Mouse (Mus musculus) spleen, embryonic (tissue): Measurements from ENCODE around the gene Mrps9.

Source experiments
- CTCF ChIA-PET: fragments of 350-600 bp; sonication (Branson Sonifier 250); formaldehyde crosslinking; loops from one replicate; lab custom pipeline; 2022; lab: Charles Lee

Gene Mrps9

DNA sequence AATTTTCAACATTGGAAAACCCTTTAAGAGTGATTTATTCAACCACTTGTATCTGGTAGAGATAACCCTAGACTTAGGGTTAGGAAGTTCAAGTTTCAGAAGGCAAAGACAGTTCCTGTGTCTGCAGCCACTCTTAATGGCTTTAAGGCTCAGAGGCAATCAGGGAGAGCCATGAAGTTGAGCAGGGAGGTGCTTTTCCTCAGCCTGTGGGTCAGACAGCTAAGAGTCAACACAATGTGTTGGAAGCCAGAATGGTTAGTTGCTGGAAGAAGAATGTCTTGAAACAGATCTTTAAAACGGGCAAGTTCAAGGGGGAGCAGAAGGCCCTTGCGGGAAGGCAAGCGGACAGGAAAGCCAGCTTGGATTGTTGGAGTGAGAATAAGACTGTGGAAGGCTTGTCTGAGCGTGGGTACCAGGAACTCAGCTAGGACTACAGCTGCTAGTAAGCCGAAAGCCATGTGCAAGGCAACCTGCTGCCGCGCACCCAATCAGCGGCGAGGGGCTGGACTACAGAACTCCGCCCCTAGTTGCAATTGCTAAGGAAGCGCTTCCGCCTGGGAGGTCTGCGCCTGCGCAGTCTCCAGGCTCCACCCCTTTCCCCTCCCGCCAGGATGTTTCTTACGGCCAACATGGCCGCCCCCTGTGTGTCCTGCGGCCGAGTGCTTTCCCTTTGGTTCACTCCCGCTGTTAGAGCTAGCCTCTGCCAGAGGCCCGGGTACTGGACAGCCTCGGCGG, at the start of gene Mrps9:
TSS of gene Mrps9 (plus strand) at position 571 of the 735 bp plus-strand sequence.
- CTCF ChIA-PET: no interaction called here

DNA sequence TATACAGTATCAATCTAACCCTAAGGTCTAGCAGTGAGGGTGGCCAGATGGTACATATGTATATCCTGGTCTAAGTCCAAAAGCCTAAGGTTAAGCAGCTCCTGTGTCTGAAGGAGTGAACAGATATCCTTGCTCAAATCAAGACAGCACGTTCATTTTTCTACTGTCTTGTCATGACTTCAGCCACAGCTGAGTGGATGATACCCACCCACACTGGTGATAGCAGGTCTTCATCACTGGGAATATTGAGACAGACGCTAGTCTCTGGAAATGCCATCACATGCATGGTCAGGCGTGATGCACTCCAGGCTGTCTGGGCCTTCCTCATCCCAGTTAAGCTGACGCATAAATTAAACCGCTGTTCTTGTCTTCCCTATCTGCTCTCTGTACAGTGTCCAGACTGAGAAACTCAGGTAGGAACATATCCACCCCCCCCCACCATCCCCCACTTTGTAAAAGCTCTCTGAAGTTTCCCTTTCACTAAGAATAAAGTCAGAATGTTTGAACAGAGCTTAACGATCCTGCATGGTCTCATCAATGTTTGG, 37.7 kb upstream of the Mrps9 start:
- CTCF ChIA-PET: no interaction called here

DNA sequence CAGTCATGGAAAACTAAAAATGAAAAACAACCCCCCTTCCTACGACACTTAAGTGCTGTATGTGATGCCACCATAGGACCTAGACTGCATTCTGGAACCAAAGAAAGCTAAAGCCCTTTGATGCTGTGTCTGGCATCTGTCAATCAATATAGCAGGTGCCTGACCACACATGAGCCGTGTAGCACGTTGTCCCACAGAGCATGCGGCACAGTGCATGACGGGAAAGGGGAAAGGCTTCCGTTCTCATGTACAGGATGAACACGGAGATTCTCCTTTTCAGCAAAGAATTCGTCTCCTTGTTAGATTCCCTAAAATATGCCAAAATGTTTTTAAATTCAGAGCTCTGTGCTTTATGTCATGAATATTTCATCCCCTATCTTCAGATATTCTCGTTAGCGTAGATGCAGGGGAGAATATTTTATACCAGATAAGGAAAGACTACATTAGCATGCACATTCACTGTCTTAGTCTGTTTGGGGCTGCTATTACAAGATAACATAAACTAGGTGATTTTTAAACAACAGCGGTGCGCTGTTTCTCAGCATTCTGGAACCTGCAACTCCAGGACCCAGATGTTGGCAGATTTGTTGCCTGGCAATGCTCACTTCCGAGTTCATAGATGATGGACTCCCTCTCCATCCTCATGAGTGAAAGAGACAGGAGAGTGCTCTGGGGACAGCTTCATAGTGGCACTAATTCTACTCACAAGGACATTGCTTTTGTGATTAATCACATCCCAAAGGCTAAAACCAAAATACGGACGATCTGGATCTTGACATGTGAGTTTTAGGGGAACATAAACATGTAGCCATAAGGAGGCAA, 36.0 kb upstream of the Mrps9 start:
- CTCF ChIA-PET: no interaction called here

DNA sequence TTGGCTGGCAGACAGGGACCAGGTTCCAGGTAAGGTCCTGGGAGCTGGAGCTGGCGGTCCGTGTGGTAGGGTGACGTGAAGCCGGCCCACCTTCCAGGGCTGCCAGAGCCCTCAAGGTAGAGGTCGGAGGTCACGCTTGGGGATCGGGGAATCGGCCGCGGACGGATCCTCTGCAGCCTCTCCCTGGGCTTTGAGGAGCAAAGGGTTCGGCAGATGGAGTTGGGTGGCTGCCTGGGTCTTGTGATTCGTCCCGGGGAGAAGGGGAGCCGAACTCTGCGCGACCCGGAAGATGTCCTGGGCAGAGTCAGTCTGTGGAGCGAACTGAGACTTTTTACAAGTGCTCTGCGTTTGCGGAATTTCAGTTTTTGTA, 350 bp downstream of the Mrps9 start:
- CTCF ChIA-PET: no interaction called here

DNA sequence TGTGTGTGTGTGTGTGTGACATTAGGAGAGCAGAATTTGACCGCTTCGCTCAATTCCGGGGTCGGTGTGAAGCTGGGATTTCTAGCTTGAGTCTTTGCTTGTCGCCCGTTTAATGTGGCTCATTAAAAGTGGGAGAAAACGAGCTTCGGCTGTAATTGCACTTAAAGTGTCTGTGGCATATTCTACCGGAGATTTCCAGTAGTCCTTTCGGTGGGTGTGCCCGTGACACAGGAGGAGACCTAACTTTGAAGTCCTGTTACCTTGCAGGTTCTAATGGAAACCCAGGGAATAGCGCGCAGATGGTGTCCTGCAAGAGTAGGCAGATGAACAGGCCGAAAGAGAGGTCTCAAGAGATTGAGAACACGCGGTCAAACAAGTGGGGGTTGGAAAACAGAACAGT, 777 bp downstream of the Mrps9 start:
- CTCF ChIA-PET: interaction anchor here (0.5 kb wide), 1 partner anchor 833 kb away, joined by 12 read pairs; no protein-coding TSS in a partner anchor

DNA sequence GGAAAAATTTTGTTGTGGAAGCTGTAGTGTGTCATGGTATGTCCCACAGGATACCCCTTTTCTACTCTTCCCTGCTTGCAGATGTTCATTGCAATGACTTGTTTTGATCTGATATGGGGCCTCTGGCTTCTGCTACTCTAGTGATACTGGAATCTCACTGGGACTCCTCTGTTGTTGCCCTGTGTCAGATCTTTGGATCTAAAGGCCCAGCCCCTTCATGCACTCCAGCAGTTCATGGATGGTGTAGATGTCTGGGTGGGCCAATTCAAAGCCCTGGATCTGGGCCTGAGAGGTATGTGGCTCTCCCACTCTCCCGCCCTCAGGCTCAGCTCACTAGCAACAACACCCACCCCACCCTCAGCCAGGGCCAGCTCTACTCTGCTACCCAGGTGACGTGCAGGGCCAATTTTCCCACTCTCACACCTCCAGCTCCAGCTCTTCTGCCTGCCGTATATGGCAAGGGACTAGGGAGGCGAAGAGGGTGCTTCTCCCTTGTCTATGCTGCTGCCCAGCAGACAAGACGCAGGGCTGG, 13.8 kb downstream of the Mrps9 start:
- CTCF ChIA-PET: no interaction called here

DNA sequence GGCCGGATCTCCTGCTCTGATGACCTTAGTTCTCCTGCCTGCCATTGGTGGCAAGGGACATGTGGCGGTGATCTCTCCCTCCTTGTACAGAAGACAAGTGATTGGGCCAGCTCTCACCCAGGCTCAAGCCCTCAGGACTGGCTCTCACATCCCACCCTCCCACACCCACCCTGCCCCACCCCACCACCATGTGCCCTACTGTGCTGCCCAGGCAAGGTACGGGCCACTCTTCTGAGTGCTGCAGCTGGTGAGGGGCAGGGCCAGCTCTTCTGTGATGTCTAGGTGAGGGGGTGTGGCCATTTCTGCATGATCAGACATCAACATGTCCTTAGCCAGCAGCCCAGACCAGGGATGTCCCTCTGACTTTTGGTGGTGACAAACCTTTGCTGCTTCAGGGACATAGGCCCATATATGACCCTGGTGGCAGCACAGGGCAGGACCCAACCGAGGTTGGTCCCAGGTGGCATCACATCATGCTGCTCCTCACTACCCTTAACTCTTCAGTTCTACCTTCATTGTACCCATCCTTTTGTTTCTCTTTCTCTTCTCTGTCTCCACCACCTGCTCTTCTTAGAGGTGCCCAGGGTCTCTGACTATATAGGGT, 14.4 kb downstream of the Mrps9 start:
- CTCF ChIA-PET: no interaction called here

DNA sequence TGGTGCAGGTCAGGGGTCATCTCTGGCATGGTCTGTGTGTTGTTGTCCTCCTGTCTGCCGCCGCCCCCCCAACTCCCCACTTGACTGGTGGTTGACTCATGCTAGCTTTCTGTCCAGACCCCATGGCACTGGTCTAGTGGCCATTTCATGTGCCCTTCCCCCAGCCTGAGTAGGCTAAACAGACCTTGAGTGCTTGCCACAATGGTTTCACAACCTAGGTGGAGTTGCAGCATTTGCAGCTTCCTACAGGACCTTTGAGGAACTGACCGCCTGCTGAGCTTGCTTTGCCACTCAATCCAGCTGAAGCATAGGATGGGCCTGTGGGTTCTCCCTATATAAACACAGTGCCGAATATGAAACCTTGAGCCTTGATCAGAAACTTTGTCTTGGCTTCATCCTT, 15.0 kb downstream of the Mrps9 start:
- CTCF ChIA-PET: no interaction called here

DNA sequence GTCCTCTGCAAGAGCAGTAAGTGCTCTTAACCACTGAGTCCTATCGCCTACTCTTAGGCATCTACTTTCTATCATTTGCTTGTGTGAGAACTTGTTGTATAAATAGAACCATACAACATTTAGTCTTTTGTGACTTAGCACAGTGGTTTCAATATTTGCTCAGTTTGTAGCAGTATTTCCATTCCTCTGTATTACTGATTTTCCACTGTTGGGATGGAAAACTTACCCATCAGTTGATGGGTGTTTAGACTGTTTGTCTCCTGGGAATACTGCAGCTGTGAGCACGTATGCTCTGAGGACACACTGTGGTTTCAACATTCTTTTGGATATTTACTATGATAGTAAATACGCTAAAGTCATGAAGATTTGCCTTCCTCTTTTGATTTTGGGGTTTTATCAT, 16.2 kb downstream of the Mrps9 start:
- CTCF ChIA-PET: no interaction called here

DNA sequence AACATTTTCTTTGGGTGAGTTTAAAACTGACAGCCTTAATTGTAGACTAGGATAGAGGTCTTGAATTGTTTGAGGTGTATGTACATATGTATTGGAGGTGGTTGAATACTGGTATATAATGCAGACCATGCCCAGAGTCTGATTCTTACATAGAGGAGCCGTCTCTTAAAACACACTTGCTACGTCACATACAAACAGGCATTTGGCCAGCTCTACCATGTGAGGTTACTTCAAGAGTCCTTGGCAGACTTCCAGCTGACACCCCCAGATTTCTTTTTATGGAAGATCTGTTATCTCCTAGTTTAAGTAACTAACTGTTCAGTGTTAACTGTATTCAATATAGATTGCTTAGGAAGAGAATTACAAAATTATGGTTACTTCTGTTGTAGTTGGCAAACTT, 23.1 kb downstream of the Mrps9 start:
- CTCF ChIA-PET: no interaction called here

DNA sequence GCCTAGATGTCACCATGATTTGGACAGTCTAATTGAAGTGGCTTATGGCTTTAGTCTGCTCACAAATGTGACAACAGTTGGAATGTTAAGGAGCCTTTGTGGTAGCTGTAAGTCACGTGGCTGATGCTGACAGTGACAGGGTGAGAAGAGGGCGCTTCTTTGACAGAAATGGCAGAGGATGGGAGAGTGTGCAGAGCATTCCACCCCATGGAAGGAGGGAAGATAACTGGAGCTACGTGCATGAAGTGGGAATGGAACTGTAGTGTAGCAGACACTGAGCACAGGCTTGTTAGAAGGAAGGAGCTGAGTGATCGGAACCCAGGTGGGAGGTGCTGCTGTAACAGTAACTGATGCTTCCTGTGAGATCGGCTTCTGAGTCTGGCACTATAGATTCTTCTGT, 24.2 kb downstream of the Mrps9 start:
- CTCF ChIA-PET: no interaction called here

DNA sequence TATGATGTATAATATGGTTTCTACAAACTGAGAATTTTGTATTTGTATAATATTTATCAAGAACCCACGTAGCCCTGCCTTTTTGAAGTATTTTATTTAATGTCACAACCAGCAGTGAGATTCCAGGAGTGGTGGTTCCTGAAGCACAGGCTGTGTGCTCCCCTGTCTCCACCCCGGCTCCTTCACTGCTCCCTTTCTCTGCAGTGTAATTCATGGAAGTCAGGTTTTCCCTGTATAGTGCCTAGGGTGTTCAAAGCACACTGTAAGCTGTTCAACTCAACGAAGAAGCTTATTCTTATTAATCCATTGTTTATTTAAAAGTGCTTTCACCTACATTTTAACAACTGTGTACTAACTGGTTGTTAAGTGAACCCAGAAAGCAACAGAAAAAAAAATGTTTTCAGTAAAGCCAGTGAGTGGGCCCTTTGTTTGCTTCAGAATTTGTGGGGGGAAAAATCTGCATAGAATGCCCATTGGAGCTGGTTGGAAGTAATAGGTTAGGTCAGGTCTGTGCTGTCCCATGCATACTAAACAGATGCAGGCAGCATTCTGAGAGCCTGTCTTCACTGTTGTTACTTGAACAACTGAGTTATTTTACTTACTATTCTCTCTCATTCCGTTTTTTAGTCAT, 25.5 kb downstream of the Mrps9 start:
- CTCF ChIA-PET: no interaction called here

DNA sequence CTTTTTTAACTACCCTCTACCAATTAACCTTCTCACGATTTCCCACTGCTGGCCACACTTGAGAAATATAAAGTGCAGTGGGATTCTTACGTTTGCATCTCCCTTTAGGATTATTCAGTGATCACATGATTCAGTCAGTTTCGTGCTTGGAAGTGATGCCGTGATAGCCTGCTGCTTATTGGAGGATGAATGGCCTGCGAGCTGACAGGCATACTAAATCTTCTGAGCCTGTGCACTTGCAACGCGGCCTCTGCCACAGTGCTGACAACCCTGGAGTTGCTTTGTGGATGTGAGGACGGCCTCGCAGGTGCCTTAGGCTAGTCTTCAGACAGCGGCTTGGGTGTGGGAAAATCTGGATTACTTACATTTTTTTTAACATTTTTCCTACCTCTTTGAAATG, 26.2 kb downstream of the Mrps9 start:
- CTCF ChIA-PET: no interaction called here

DNA sequence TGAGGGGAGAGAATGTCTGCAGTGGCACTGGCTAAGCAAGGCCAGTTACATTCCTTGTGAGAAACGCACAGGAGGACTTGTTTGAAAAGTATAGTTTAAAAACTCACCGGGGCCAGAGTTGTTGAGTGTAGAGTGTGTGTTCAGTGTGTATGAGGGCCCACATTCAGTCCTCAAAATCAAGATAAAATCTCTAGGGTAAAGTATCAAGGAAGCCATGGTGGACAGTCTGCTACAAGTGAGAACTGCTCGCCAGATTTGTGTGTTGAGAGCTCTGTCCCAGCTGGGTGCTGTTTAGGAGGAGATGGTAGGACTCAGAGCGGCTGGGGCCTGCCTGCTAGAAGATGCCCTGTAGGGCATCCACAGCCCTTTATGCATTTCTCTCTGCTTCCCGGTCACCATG, 27.8 kb downstream of the Mrps9 start:
- CTCF ChIA-PET: no interaction called here

DNA sequence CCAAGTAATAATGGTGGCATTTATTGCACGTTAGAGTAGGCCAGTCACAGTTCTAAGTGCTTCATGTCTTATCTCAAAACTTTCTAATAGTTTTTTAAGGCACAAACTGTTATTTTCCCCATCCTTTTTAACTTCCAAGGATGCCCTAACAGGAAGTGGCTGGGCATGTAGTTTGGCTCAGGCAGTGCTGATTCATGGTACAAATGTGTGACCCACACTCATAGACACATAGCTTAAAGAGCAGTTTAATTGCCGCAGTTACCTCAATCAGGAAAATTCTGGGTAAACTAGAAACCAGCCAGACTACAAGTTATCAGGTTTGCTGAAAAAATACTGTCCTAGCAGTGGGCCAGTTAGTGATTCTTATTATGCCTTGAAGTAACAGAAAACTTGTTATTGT, 31.2 kb downstream of the Mrps9 start:
- CTCF ChIA-PET: no interaction called here

DNA sequence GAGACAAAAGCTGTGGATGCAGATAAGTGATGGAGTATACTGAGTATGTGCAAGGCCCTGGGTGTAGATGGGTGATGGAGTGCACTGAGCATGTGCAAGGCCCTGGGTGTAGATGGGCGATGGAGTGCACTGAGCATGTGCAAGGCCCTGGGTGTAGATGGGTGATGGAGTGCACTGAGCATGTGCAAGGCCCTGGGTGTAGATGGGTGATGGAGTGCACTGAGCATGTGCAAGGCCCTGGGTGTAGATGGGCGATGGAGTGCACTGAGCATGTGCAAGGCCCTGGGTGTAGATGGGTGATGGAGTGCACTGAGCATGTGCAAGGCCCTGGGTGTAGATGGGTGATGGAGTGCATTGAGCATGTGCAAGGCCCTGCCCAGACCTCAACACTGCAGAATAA, 32.4 kb downstream of the Mrps9 start:
- CTCF ChIA-PET: interaction anchor here (1.0 kb wide), 1 partner anchor 13 kb away, joined by 4 read pairs; no protein-coding TSS in a partner anchor

DNA sequence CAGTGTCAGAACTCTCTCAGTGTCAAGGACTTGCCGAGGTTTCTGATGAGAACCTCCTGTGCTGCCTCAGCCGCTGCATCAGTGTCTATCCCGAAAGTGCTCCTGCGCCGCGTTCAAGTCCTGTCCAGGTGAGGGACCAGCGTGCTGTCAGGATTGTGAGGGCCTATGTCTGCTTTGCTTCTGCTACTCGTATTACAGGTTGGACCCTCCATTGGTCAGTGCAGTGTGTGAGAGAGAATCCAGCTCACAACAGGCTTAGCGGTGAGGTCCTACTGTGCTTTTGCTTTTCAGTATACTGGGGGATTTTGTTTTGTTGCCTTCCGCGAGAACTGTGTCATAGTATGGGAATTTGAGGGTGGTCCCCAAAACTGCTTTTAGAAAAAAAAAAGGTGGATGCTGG, 36.8 kb downstream of the Mrps9 start:
- CTCF ChIA-PET: interaction anchor here (0.6 kb wide), 1 partner anchor 61 kb away, joined by 15 read pairs; no protein-coding TSS in a partner anchor

DNA sequence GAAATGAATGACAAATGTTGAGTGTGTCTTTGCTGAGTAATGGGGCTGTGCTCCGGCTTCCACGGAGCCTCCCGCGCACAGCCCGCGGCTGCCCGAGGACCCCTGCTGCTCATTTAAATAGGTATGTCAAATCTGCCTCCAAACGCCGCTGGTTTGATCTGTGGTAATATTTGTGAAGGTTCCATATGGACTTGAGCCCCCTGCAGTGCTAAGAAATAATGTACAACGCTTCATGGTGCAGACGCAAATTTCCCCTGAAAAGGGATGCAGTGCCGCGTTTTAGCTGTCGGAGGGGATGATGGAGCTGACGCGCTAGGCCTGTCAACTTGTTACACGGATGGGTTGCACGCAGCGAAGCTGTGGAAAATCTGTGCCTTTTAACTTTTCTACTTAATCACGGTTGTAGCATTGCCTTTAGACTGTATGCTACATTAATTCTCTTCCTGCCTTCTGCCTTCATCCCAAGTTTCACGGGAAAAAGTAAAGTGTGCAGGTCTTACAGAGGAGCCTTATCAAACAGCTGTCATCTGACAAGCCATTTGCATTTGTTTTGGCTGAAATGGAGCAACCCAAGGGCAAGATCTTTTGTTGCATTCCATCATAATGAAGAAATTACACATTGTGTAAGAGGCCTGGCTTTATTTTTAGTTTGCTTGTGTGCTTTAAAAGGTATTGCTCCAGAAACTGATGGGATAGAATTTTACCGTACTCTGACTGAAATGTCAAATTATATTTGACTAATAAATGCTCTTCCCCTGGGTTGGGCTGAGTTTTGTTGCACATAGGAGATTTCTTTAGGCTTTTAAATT, 37.7 kb downstream of the Mrps9 start:
- CTCF ChIA-PET: interaction anchor here (0.6 kb wide), 1 partner anchor 62 kb away, joined by 15 read pairs; no protein-coding TSS in a partner anchor

DNA sequence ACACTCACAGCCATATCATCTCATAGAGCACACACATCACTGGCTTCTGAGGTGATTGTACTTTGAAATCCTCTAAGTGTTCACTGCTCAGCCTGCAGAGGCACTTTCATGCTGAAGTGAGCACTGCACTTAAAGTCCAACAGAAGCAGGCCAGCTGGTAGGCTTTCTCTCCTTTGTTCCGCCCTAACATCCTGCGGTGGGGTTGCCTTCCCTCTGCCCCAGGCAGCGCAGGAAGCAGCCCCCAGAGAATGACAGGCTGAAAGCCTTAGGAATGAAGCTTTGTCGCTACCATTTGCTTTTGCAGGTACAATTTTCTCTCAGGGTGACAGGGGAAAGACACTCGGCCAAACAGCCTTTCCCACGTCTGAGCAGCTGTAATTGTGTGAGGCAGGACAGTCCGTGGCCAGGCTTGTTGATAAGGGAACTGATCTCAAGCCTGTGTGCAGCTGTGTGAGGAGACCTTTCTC, 38.4 kb downstream of the Mrps9 start:
- CTCF ChIA-PET: no interaction called here

DNA sequence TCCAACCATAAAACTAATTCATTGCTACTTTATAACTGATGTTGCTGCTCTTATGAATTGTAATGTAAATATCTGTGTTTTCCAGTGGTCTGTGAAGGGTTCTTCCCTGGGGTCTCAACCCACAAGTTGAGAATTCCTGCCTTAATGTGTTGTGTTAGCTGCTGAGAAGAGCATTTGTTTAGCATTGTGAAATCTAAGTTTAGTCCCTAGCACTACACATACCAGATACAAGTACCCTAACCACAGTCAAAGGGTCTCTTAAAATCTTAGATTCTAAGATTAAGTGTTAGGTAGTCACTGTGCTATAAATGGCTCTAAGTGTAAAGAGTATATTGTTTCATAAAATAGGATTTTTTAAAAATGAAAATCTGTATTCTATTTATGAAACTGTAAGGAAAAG, 43.7 kb downstream of the Mrps9 start:
- CTCF ChIA-PET: no interaction called here

DNA sequence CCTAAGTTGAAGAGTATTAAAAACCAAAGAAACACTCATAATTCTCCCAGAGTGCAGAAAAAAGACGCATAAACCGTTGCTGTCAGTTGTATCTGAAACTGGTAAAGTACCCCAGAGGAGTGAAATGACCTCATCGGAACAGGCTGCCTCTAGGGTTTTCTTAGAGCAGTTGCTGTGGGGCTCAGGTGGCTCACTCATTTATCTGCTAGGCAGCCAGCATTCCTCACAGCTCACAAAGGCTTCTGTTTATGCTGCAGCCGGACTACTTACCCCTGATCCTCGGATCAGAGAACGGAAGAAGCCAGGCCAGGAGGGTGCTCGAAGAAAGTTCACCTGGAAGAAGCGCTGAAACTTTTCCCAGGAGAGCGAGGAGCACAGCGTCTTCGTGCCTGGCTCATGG, 54.1 kb downstream of the Mrps9 start:
- CTCF ChIA-PET: no interaction called here
